Mouse (Mus musculus): ENCODE results near the gene Plscr4. TPM values are rescaled to one million over a fixed set of nuclear protein-coding genes. Genes with fewer than 3 reads are reported as not detected.

The Plscr4 gene
- polyA plus RNA-seq (2015; fragmentation: Nextera tagmentation; extraction: Ambion mirVana) = 8.5 and 11.4 TPM in 2 replicates

GRCm38 (mm10) chr9:92457261-92458058 lies at the start of gene Plscr4:
Plscr4 (plus strand) TSS chr9:92457373.

Other genes with a start within 250 kb of the Plscr4 start
- gene Plscr1, start 207.6 kb upstream of the Plscr4 start, polyA plus RNA-seq (2015; fragmentation: Nextera tagmentation; extraction: Ambion mirVana) = 6.1 TPM in 2 replicates
- 1.5 and 2.2 TPM in 2 replicates for gene Plscr2, start 181.8 kb upstream of the Plscr4 start, polyA plus RNA-seq (2015; fragmentation: Nextera tagmentation; extraction: Ambion mirVana)
- gene 1700057G04Rik, start 148.0 kb upstream of the Plscr4 start, polyA plus RNA-seq (2015; fragmentation: Nextera tagmentation; extraction: Ambion mirVana) = not detected in 2 replicates
- 19.7 and 20.0 TPM in 2 replicates for gene Plod2, start 84.8 kb downstream of the Plscr4 start, polyA plus RNA-seq (2015; fragmentation: Nextera tagmentation; extraction: Ambion mirVana)